Mouse (Mus musculus) brain, embryonic 14.5 days (tissue): Measurements from ENCODE around the gene Pcdh15. TPM values are rescaled to one million over a fixed set of nuclear protein-coding genes. Genes with fewer than 3 reads are reported as not detected.

Experiments used
- DNase-seq: peaks from one replicate; pipeline ENCODE4 v3.0.0-alpha.2; 2011; ENCODE audit warnings: low read depth
- CTCF ChIP-seq: fragments of 200-500 bp; IDR thresholded peaks from 2 replicates; pipeline ENCODE4 v1.5.1; 2012; ENCODE audit warnings: inconsistent platforms, mild to moderate bottlenecking, moderate library complexity, borderline replicate concordance; ENCODE audit not compliant: insufficient read depth, insufficient read length; ENCODE audit errors: extremely low read depth
- POLR2A ChIP-seq: fragments of 200-500 bp; IDR thresholded peaks from 2 replicates; pipeline ENCODE4 v1.6.1; 2012; ENCODE audit warnings: mild to moderate bottlenecking, inconsistent platforms, borderline replicate concordance; ENCODE audit not compliant: poor library complexity, insufficient read depth, insufficient read length, severe bottlenecking; ENCODE audit errors: extremely low read depth
- polyA plus RNA-seq: library from polyadenylated mRNA; depleted of rRNA; stranded (reverse); fragments of >200 nt; gene quantifications from 2 replicates; pipeline ENCODE4 v1.2.3, GENCODE M21; 2012; rRNA removed

Gene Pcdh15
- polyA plus RNA-seq, result 5.5 and 10.1 TPM in 2 replicates

DNA sequence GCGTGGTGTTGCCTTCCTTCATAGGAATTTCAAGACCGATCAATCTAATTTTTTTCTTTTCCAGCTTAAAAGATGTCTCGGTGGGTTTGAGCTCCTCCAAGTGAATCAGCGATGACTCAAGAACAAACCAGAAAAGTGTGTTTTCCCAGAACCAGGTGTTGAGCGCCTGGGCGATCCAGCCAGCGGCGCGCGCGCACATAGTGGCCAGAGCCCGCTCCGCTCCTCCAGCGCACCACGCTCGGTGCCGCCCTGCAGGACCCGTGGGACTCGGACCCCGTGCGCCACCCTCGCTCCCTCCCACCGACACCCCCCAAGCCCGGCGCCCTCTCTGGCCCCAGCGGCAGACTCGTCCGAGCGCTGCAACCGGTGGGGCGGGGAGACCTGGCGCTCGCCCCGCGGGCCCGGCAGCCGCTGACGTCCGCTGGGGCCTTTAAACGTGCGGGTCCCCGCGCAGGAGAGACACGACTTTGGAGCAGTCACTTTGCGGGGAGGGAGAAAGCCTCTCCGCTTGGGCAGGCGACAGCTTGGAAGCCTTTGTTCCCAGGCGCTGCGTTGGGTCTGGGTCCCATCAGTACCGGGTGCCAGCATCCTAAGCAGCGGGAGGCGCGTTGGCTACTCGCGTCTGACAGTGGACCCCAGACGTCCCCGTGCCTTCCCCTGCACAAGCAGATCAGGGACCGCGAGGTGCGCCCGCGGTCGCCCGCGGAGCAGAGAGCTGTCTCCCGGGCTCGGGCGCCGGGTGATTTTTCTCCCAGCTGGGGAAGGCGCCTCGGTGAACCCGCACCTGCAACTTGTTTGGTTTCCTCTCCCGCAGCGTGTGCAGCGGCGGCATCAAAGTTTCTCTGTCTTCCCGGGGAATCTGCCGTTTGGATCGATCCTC, at the start of gene Pcdh15:
Pcdh15 (plus strand) TSS at position 377 of the 880 bp plus-strand sequence.
- TF ChIP-seq CTCF (no peak), POLR2A (no peak)

DNA sequence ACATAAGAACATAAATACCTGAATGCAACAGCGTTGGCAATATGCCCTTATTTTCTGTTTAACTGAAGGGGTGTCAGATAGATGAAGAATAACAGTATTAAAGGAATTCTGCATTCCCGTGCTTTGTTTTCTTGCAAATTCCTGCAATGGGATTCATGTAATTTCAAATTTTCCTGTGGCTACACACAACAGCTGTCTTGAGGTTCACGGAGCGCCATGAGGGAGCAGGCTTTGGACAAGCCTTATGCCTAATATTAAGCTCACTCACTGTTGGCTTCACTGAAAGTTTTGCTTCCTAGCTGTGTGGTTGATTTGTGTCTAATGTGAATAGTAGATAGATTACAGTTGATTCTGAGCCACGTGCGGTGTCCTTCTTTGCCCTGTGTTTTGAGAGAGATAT, 47.1 kb upstream of the Pcdh15 start:
- TF ChIP-seq CTCF (no peak), POLR2A (no peak)
- no peak for DNase-seq

More for the DNA sequence above, at the start of gene Pcdh15:
- peak; percentile 60 for DNase-seq

DNA sequence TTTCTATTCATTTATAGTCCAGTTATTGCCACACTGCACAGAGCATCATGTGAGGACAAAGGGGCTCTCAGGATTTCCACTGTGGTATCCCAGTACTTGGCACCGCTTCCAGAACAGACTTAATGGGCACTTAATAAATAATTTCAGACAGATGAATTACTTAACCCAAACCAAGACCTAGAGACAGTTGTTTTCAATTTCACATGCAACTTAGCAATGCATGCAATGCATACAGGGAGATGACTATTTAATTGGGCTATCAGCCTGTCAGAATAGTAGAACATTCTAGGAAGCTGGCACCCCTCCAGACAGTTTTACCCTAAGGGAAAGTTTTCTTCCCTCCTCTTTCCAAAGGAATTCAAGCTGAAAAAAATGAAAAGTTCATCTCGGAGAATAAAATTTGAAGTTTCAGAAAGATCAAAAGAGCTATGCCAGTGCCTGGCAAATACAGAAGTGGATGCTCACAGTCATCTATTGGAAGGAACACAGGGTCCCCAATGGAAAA, 39.4 kb upstream of the Pcdh15 start:
- DNase-seq, result peak; percentile 19
- TF ChIP-seq CTCF (no peak), POLR2A (no peak)

DNA sequence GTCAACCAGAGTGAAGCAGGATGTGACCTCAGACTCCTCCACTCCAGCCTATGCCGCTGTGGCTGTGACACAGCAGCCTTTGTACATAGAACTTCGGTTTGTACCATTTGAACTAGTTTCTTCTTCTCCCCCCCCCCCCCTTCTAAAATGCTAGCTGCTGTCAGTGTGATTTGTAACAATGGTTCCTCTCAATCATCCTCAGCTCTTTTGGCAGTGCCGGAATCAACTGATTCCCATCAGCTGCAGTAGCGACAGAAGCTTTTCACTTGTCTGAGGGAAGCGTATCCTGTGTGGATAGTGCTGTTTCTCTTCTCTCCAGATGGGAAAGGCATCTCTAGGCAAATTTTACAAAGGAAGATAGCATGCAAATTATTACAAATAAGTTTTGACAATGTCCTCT, 12.4 kb upstream of the Pcdh15 start:
- TF ChIP-seq CTCF, result no peak
- TF ChIP-seq POLR2A, result no peak

DNA sequence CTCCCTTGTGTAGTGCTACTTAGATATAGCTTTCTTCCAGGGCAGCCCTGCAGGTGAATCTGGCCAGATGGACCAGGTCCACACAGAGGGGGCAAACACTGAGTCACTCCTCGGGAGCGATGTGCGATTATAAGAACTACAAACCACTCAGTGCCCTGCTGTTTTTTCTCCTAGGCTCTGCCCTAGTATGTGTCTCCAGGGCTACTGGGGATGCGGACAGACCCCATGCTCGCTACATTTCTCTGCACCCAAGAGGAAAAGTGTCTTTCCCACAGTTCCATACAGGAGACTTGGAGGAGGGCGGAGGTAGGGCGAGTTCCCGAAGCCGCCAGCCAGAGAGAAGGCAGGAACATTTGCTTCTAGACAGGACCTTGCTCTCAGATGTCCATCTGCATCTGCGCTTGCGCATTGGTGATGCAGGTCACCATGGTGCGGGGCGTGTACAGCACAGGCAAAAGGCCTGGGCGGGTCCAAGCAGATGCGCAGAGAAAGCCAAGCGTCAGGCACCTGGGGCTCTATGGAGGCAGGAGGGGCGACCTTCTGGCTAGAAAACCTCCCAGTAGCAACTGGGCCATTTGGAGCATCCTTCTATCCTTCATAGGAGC, 2.5 kb upstream of the Pcdh15 start:
- peak; percentile 86 for DNase-seq
- TF ChIP-seq POLR2A (no peak), CTCF (no peak)

More for the DNA sequence above, 12.4 kb upstream of the Pcdh15 start:
- DNase-seq, result no peak

DNA sequence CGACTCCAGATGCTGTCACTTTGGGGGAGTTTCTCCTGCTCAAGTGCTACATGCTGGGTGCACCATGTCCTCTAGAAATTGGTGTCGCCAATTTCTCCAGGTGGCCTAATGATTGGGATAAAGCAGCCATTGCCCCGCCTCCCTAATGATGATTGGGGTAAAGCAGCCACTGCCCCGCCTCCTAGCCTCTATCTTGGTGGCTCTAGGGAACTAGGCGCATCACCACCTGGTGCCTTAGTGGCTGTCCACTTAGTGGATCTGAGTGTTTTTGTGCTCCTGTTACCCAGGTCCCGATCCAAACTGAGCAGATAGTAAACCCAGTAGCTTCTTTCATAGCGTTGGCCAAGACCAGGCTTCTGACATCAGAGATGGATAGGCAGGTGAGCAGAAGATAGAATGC, 2.0 kb upstream of the Pcdh15 start:
- no peak for TF ChIP-seq POLR2A
- TF ChIP-seq CTCF, result no peak
- peak; percentile 55 for DNase-seq

DNA sequence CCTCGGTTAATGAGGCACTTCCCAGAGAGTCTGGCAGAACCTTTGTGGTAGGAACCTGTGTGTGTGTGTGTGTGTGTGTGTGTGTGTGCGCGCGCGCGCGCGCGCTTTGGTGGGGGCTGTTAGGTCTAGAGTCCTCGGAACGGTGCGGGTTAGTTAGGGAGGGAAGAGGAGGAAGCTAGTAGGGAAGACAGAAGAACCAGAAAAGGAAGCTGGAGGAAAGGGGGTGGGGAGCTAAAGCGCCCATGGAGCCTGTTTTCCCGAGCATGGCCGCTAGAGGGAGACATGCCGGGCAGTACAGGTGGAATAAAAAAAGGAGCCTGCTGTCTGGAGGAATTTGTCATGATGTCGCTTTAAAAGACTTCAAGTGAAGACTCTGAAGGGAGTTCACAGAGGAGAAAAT, 1.2 kb upstream of the Pcdh15 start:
- peak; percentile 88 for DNase-seq

DNA sequence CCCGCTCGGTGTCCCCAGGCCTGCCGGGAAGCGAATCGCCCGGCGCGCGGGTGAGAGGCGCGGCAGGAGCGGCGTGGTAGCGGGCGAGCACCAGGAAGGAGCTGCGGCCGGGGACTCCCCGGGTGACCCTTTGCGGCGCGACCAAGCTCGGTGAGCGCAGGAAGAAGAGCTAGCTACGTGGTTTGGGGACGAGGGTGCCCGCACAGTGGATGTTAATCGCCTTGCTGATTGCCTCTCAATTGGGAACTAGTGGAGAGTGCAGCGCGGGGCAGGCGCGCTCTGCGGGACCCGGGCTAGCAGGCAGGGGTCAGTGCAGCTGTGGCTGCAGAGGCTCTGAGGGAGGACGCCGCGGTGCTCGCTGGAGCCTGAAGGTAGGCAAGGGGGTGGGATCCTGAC, 702 bp downstream of the Pcdh15 start:
- TF ChIP-seq CTCF, result peak; percentile 27; the same call in 1 of the 2 replicates
- no peak for TF ChIP-seq POLR2A
- DNase-seq, result peak; percentile 68

More for the DNA sequence above, 1.2 kb upstream of the Pcdh15 start:
- TF ChIP-seq POLR2A (no peak), CTCF (peak; percentile 94)

DNA sequence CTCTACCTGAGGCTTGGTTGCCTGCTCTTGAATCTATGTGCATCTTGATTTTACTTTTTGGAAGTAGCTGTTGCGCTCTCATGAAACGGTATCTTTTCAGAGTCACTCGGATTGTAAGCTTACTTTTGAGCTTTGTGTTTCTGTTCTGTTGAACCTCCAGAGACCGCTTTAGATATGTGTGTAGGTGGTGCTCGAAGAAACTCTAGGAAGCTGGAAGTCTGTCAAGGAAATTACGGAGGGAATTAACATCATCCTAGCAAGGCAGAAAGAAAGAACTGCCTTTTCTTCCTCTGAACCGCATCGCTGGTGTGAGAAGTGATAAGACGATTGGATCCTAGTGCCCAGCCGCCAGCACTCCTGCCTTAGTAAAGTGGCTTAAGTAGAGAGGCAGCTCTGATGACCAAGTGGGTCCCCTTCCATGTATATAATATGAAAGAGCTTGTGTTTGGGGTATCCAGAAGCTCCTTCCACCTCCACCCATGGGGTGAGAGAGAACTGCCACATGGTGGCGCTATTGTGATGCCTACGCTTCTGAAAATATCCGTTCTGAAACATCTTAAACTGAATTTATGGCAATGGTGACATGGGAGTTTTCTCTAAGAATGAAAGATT, 4.3 kb downstream of the Pcdh15 start:
- DNase-seq, result peak; percentile 20
- no peak for TF ChIP-seq POLR2A
- peak; percentile 39; the same call in 1 of the 2 replicates for TF ChIP-seq CTCF

DNA sequence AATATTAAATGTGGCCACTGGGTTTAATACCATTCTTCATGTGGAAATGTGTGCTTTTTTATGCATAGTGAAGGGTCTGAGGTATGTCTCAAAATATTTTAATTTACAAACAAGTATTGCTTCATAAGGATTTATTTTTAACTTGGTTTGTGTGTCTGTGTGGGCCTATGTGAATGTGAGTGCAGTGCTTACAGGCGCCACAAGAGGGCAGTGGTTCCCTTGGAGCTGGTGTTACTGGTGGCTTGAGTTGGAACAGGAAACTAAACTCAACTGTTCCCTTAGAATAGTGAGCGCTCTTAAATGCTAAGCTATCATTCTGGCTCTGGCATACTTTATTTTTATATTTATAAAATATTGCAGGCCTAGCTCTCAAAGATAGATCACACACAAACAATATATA, 6.8 kb downstream of the Pcdh15 start:
- no peak for TF ChIP-seq POLR2A
- TF ChIP-seq CTCF, result peak; percentile 72; the same call in 1 of the 2 replicates
- peak; percentile 59 for DNase-seq

DNA sequence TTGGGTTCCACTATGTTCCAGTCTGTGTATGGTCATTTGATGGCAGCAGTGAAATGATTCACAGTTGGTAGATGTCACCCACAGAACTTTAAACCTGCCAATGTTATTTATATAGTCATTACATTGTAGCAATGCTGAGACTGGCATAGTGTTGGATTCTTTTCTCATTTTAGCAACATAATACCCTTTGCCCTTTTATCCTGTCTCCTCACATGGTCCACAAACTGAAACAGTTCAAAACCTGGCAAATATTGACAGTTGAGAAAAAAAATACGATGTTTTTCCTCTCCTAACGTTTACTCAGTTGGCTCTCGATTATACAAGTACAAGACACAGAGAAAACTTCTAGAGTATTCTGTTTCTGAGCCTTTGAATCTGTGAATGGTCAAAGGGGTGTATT, 38.8 kb downstream of the Pcdh15 start:
- no peak for TF ChIP-seq POLR2A
- no peak for TF ChIP-seq CTCF
- no peak for DNase-seq
